Mouse (Mus musculus) embryonic fibroblast, embryonic 13.5 days (primary cell): ENCODE data around the gene Acot6.

Experiments used
- CTCF ChIP-seq: IDR thresholded peaks from 2 replicates; pipeline ENCODE4 v1.5.1; 2011; ENCODE audit warnings: mild to moderate bottlenecking, control low read depth, low read length, moderate library complexity, borderline replicate concordance; ENCODE audit not compliant: insufficient read depth
- POLR2A ChIP-seq: IDR thresholded peaks from 2 replicates; pipeline ENCODE4 v1.6.1; 2011; ENCODE audit warnings: low read depth, mild to moderate bottlenecking, control low read depth, low read length, moderate library complexity

DNA sequence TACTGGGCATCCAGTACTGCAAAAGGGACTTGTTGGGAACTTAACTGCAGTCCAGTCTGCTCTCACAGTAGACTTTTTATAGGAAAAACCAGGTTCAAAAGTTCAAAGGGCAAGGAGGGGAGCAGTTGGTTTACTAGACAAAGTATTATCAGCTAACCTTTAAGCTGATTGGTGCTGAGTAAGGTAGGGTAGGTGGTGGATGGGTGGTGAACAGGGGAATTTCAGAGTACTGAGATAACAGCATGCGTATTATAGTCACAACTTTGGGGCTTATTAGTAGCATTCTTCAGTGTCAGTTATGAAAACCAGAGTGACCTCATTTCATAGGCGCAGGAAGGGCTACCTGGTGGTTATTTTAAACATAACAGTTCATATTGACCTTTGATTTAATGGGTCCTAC is 849 bp upstream of the Acot6 start:
- no peak for TF ChIP-seq CTCF
- TF ChIP-seq POLR2A = no peak
